7 mouse cellular contexts compared by ENCODE assay signal in the genomic region with DNA sequence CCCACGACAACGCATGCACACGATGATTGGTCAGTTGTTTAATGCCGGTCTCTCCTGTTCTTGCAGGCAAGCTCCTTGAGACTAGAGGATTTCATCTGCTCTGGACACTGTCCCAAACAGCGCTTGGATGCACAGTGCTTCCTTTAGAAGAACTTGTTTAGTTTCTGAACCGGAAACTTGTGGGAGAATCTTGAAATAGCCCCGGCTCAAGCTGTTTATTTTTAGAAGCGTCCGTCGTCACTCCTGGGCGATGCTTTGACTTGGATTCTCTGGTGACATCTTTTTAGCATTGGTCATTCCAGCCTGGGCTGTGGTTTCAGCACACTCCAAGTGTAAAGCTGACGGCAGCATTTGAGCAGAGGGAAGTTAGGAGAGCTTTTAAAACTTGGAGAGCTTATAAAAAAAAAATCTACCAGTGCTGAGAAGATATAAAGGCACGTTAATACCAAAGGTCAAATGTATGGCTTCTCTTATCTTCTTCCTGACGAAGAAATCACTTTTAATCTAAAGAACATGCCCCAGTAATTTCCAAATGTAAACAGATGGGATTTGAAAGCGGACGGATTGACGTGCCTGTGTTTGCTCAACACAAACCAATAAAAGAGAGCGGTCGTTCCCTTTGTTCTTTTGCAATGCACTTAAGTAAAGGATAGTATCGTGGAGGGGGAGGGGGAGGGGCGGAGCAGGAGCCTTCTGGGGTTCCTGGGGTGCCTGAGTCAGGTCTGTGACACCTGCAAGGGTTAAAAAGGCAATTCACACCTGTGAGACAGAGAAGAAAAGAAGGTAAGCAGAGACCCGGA. TPM values are rescaled to one million over a fixed set of nuclear protein-coding genes. Genes with fewer than 3 reads are reported as not detected.
DNase-seq lines count a peak whose midpoint lies in the region; ATAC-seq lines count a peak whose summit lies in the region.

No protein-coding gene starts in this region.

- ATAC-seq in liver, embryonic 11.5 days (replicated peaks; ENCODE audit: low FRiP score) = no peak
- no peak for ATAC-seq in neural tube, embryonic 15.5 days (ENCODE audit: low FRiP score)

- H3K27me3 ChIP-seq in liver, embryonic 11.5 days (replicated peaks; ENCODE audit: control insufficient read depth, insufficient read depth, low read length) = no peaks in the 10 kb centered on the region
- no peaks in the 10 kb centered on the region for H3K27me3 ChIP-seq in neural tube, embryonic 15.5 days (replicated peaks)

- no peak overlapping the region for H3K27ac ChIP-seq in liver, embryonic 11.5 days (ENCODE audit: low read depth, low read length)
- no peak overlapping the region for H3K27ac ChIP-seq in neural tube, embryonic 15.5 days (replicated peaks)

- WGBS in liver, embryonic 11.5 days = 12% methylated on average over 22 of the region's 22 CpGs
- WGBS in neural tube, embryonic 15.5 days = 30% methylated on average over 22 of the region's 22 CpGs

- H3K4me2 ChIP-seq in liver, embryonic 11.5 days = peak overlapping the region; percentile 37; the same call in 1 of the 2 replicates
- H3K4me2 ChIP-seq in neural tube, embryonic 15.5 days = peak overlapping the region; percentile 27

- DNase-seq in MN1 (ENCODE audit: low spot score) = peak; percentile 45
- peak; percentile 13 for DNase-seq in adrenal gland, adult 8-10 months
- DNase-seq in gastrocnemius, postnatal 25 days = peak; percentile 64
- peak; percentile 31 for DNase-seq in hindlimb bud, embryonic 11.5 days (ENCODE audit: extremely low spot score, low read depth, low spot score)
- DNase-seq in liver, embryonic 11.5 days (ENCODE audit: low spot score) = no peak
- no peak for DNase-seq in cerebellum, postnatal 14 days

- H3K9me3 ChIP-seq in liver, embryonic 11.5 days (ENCODE audit: control insufficient read depth, low read length) = no peaks in the 10 kb centered on the region
- no peaks in the 10 kb centered on the region for H3K9me3 ChIP-seq in neural tube, embryonic 15.5 days (replicated peaks)

- no peak overlapping the region for H3K4me3 ChIP-seq in liver, embryonic 11.5 days (ENCODE audit: low read depth, low read length)
- no peak overlapping the region for H3K4me3 ChIP-seq in neural tube, embryonic 15.5 days (replicated peaks)

- H3K4me1 ChIP-seq in liver, embryonic 11.5 days (replicated peaks; ENCODE audit: control insufficient read depth, insufficient read depth, low read length) = no peaks in the 10 kb centered on the region
- peaks cover 7% of the 10 kb centered on the region; the same call in 1 of the 2 replicates for H3K4me1 ChIP-seq in neural tube, embryonic 15.5 days

- no peaks in the 10 kb centered on the region for H3K36me3 ChIP-seq in liver, embryonic 11.5 days (ENCODE audit: control insufficient read depth, insufficient read depth, low read length)
- H3K36me3 ChIP-seq in neural tube, embryonic 15.5 days = no peaks in the 10 kb centered on the region

- no peak overlapping the region for H3K9ac ChIP-seq in liver, embryonic 11.5 days (ENCODE audit: low read depth, low read length)
- H3K9ac ChIP-seq in neural tube, embryonic 15.5 days (replicated peaks) = no peak overlapping the region

RNA-seq across cellular contexts. Expression of gene Sipa1l1, which starts 46.5 kb away (rescaled TPM):
- 10 to 100 TPM; 26.6 to 37.3 (median 33.6) TPM for total RNA-seq in adrenal gland, adult 8-10 months (2022)
- 10 to 100 TPM in 1 of 2 experiments, 1 to 10 TPM in 1; 8.5 to 10.0 TPM for total RNA-seq in gastrocnemius, postnatal 25 days (2021)
- polyA plus RNA-seq in liver, embryonic 11.5 days (2014; fragmentation: Nextera tagmentation; extraction: Ambion mirVana) = 21.0 and 21.1 TPM in 2 replicates
- polyA plus RNA-seq in neural tube, embryonic 15.5 days (2015; fragmentation: Nextera tagmentation; extraction: Ambion mirVana) = 10.9 and 16.9 TPM in 2 replicates

Comparison
In these comparisons a context has a peak if more than half of its experiments do, and no peak if none do; other contexts are left out.
1. DNase-seq: peak in MN1 (single experiment), adrenal gland, adult 8-10 months (single experiment), gastrocnemius, postnatal 25 days (single experiment) and hindlimb bud, embryonic 11.5 days (single experiment); none in liver, embryonic 11.5 days (single experiment) and cerebellum, postnatal 14 days (0 of 2).